Mouse (Mus musculus): ENCODE measurements around the gene Smim12. TPM values are rescaled to one million over a fixed set of nuclear protein-coding genes. Genes with fewer than 3 reads are reported as not detected.

Gene Smim12
- polyA plus RNA-seq (2015; fragmentation: Nextera tagmentation; extraction: Ambion mirVana): 51.0 and 53.7 TPM in 2 replicates

DNA sequence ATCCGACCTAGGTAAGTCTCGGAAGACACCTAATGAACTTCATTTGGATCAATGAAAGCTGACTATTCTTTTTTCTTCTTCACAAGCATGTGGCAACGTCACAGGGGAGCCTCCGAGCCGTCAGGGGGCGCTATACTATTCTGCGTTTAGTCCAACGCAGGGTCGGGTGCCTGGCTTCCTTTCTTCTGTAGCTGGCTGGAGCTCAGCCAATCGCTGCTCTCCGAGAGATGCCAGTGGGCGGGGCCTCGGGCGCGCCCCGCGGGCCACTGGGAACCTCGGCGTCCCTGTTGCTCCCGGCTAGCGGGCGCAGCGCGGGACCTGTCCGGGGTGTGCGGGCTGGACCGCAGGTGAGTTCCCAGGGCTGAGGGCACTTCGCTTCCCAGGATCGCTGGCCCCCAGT, at the start of gene Smim12:
Gene Smim12, plus strand, starts transcription at position 233 of the 400 bp plus-strand sequence.
- Histone ChIP-seq H3K36me3 (peaks cover 18% of the 10 kb centered on the region), H3K9me3 (no peaks in the 10 kb centered on the region), H3K27me3 (no peaks in the 10 kb centered on the region), H3K4me2 (replicated peaks) (peak within 1 kb of the TSS; percentile 92), H3K4me1 (peaks cover 13% of the 10 kb centered on the region), H3K9ac (peak within 1 kb of the TSS; percentile 97), H3K27ac (no peak within 1 kb of the TSS), H3K4me3 (peak within 1 kb of the TSS; percentile 97)
- ATAC-seq (ENCODE audit: low FRiP score, low read depth): peak; percentile 97
- under 1% methylated on average over 29 of the region's 29 CpGs for WGBS

DNA sequence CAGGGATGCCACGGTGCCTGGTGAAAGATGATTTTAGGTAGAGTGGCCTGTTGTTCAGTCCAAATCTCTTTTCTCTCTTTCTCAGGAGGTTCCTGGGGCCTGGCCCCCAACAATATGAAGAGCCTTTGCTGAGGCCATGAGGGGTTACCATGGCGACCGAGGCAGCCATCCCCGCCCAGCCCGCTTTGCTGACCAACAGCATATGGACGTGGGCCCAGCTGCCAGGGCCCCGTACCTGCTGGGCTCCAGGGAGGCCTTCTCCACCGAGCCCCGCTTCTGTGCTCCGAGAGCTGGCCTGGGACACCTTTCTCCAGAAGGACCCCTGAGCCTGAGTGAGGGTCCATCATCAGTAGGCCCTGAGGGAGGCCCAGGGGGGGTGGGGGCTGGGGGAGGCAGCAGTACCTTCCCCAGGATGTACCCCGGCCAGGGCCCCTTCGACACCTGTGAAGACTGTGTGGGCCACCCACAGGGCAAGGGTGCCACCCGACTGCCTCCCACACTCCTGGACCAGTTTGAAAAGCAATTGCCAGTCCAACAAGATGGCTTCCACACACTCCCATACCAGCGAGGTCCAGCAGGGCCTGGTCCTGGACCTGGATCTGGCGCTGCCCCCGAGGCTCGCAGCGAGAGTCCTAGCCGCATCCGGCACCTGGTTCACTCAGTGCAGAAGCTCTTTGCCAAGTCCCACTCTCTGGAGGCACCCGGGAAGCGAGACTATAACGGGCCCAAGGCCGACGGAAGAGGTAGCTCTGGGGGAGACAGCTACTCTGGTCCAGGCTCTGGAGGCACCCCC, 48.9 kb upstream of the Smim12 start:
- Histone ChIP-seq H3K36me3 (no peaks in the 10 kb centered on the region), H3K27ac (no peak overlapping the region), H3K4me3 (no peak overlapping the region), H3K27me3 (peaks cover 12% of the 10 kb centered on the region; the same call in 1 of the 2 replicates), H3K4me1 (0 out of 2 replicates have a peak, but pooled peaks cover 3% of the 10 kb centered on the region), H3K9me3 (no peaks in the 10 kb centered on the region), H3K4me2 (replicated peaks) (no peak overlapping the region), H3K9ac (no peak overlapping the region)
- 87% methylated on average over 25 of the region's 25 CpGs for WGBS
- no peak for ATAC-seq (ENCODE audit: low FRiP score, low read depth)

DNA sequence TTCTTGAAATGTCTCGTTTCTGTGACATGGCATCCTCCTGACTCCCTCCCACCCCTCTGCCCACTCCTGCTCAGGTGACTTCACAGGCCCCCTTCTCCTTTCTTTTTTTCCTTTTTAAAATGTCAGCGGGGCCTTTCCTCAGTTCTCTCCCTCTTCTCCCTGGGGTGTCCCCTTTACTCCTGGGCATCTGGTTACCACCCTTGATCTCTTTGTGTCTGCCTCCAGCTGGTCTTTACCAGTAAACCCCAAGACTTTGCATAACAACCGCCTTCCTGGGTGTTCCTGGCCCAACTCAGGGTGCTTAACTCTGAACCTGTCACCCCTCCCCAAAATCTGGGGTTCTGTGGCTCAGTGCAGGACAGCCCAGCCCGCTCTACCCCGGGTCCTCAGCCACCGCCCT, 45.0 kb upstream of the Smim12 start:
- ATAC-seq (ENCODE audit: low FRiP score, low read depth): no peak
- Histone ChIP-seq H3K4me3 (no peak overlapping the region), H3K9ac (no peak overlapping the region), H3K36me3 (no peaks in the 10 kb centered on the region), H3K27ac (no peak overlapping the region), H3K27me3 (peaks cover 12% of the 10 kb centered on the region; the same call in 1 of the 2 replicates), H3K4me1 (peaks cover 18% of the 10 kb centered on the region), H3K9me3 (no peaks in the 10 kb centered on the region), H3K4me2 (replicated peaks) (no peak overlapping the region)
- WGBS: 36% methylated on average over 6 of the region's 6 CpGs

DNA sequence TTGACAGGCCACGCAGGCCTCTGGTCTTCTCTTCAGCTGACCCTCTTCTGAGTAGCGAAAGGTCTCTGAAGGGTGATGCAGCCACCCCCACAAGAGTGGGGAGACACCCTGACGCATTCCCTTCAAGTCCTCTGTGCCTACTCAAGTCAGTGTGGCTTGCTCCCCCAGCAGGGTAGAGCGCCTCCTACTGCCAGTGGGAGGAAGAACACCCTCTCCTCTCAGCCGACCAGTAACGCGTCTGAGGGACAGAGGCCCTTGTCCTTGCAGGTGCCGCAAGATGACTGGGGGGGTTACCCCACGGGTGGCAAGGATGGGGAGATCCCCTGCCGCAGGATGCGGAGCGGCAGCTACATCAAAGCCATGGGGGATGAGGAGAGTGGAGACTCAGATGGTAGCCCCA, 44.2 kb upstream of the Smim12 start:
- no peak for ATAC-seq (ENCODE audit: low FRiP score, low read depth)

DNA sequence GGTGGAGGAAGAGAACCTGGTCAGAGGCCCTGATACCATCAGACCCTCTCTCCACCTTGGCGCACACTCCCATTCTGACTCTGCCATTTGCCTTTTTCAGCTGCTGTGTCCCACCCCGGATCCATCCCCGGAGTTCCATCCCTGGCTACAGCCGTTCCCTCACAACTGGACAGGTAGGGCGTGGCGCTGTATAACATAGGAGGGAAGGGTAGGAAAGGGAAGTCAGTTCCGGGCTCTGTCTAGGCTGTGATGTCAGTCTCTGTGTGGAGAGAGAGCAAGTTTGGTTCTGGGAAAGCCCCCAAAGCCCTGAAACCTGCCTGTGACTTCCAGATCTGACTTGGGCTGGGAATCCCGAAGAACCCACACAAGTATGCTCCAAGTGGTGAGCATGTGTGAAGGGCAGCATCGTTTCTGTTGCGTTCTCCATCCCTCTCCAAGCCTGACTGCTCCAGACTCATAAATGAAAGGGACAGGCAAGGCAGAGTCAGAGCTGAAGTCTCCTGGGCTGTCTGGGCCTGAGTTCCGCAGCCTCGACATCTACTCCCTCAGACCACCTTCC, 43.3 kb upstream of the Smim12 start:
- 83% methylated on average over 12 of the region's 12 CpGs for WGBS
- H3K4me2 ChIP-seq (replicated peaks): no peak overlapping the region

More for the DNA sequence above, 44.2 kb upstream of the Smim12 start:
- Histone ChIP-seq H3K4me2 (replicated peaks) (no peak overlapping the region), H3K4me1 (peaks cover 15% of the 10 kb centered on the region), H3K27me3 (peaks cover 12% of the 10 kb centered on the region; the same call in 1 of the 2 replicates), H3K9me3 (no peaks in the 10 kb centered on the region), H3K4me3 (no peak overlapping the region), H3K27ac (no peak overlapping the region), H3K9ac (no peak overlapping the region), H3K36me3 (no peaks in the 10 kb centered on the region)
- 65% methylated on average over 12 of the region's 12 CpGs for WGBS

DNA sequence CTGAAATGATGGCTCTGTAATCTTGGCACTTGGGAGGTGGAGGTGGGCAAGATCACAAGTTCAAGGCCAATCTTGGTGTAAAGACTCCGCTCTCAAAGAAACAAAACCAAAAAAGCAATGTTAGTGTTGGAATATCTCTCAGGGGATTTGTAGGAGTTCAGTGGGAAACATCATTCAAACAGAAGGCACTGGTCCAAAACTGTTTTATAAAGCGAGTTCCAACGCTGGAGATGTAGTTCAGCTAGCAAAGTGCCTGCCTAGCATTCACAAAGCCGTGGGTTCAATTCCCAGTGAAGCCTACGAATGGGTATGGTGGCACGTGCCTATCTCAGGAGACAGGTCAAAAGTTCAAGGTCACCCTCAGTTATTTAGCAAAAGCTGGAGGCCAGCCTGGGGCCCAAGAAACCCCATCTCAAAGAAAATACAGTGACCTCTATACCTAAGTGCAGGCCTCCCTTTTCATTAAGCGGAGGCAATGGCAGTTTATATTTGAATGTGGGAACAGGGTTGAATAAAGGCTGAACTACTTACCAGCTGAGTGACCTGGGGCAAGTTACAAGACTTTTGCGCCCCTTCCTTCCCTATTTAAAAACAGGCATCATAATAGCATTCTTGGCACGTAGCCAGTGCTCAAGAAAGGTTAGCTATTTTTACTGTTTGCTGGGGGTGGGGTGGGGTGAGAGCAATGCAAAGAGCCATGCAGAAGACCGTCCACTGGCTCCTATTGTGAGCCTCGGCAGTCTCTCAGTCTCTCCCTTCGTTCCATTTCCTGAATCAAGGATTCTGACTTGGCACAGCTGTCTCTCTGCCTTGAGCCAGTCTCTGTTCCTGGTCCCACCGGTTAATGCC, 42.6 kb upstream of the Smim12 start:
- Histone ChIP-seq H3K4me3 (no peak overlapping the region), H3K27ac (no peak overlapping the region), H3K4me2 (replicated peaks) (0 out of 2 replicates have a peak overlapping the region, but pooled peaks have one; percentile 12), H3K9me3 (no peaks in the 10 kb centered on the region), H3K9ac (no peak overlapping the region), H3K27me3 (peaks cover 12% of the 10 kb centered on the region; the same call in 1 of the 2 replicates), H3K36me3 (no peaks in the 10 kb centered on the region), H3K4me1 (peaks cover 15% of the 10 kb centered on the region)
- ATAC-seq (ENCODE audit: low FRiP score, low read depth): no peak
- WGBS: 59% methylated on average over 13 of the region's 13 CpGs

More for the DNA sequence above, 43.3 kb upstream of the Smim12 start:
- Histone ChIP-seq H3K9ac (no peak overlapping the region), H3K9me3 (no peaks in the 10 kb centered on the region), H3K4me1 (peaks cover 15% of the 10 kb centered on the region), H3K36me3 (no peaks in the 10 kb centered on the region), H3K27me3 (peaks cover 12% of the 10 kb centered on the region; the same call in 1 of the 2 replicates), H3K27ac (no peak overlapping the region), H3K4me3 (no peak overlapping the region)
- no peak for ATAC-seq (ENCODE audit: low FRiP score, low read depth)

DNA sequence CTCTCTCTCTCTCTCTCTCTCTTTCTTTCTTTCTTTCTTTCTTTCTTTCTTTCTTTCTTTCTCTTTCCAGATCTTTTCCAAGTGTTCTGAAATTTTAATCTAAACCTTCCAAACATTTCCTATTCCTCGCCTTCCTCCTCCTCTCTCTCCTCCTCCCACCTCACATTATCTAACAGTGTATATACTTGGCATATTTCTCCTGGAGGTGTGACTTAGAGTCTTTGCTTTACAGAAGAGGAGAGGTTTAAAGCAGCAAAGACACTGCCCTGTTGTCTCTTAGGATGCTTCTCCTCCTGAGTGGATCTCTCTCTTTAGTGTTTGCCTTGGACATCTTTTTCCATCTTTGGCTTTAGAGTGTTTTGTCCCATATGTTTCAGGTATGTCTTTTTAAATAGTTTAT, 40.5 kb upstream of the Smim12 start:
- Histone ChIP-seq H3K9me3 (no peaks in the 10 kb centered on the region), H3K9ac (no peak overlapping the region), H3K36me3 (no peaks in the 10 kb centered on the region), H3K4me1 (peaks cover 15% of the 10 kb centered on the region), H3K4me2 (replicated peaks) (no peak overlapping the region), H3K4me3 (no peak overlapping the region), H3K27me3 (peaks cover 8% of the 10 kb centered on the region; the same call in 1 of the 2 replicates), H3K27ac (no peak overlapping the region)
- WGBS: no CpG with 5 or more reads among the region's 1 CpGs
- ATAC-seq (ENCODE audit: low FRiP score, low read depth): no peak

DNA sequence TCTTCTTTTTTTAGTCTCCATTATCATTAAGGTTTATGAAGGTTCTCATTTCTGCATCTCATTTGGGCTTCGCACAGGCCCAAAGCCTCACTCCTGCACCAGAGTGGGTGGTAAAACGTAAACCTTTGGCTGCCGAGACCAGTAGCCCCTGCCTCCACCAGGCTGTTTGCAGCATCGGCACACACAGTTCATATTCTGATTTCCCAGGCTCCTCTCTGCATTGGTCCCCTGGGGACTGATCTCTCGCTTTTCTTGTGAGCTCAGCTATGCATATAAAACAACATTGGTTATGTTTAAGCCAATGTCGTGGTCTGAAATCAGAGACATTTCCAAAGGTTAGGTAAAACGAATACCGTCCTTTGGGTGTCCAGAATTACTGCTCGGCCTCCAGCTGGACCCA, 32.3 kb upstream of the Smim12 start:
- no peak for ATAC-seq (ENCODE audit: low FRiP score, low read depth)
- WGBS: 55% methylated on average over 9 of the region's 9 CpGs
- Histone ChIP-seq H3K4me3 (no peak overlapping the region), H3K4me1 (peaks cover 5% of the 10 kb centered on the region), H3K9ac (no peak overlapping the region), H3K9me3 (no peaks in the 10 kb centered on the region), H3K27me3 (peaks cover 40% of the 10 kb centered on the region), H3K36me3 (no peaks in the 10 kb centered on the region), H3K4me2 (replicated peaks) (no peak overlapping the region), H3K27ac (no peak overlapping the region)

DNA sequence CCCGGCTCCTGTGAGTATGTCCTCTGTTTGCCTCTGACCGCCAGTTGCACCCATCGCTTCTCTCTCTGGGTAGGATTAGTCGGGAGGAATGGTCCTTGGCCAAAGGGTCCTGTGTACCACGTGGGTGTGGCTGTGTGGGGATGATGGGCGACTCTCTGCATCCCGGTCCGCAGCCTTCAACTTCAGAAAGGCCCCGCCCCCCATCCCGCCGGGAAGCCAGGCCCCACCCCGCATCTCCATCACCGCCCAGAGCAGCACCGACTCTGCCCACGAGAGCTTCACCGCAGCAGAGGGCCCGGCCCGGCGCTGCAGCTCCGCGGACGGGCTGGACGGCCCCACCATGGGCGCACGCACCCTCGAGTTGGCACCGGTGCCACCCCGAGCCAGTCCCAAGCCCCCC, 29.1 kb upstream of the Smim12 start:
- H3K4me1 ChIP-seq: peaks cover 5% of the 10 kb centered on the region
- WGBS: 16% methylated on average over 28 of the region's 28 CpGs
- no peak for ATAC-seq (ENCODE audit: low FRiP score, low read depth)
- no peak overlapping the region for H3K27ac ChIP-seq
- H3K27me3 ChIP-seq: peaks cover 52% of the 10 kb centered on the region
- no peak overlapping the region for H3K4me3 ChIP-seq
- no peaks in the 10 kb centered on the region for H3K9me3 ChIP-seq
- H3K4me2 ChIP-seq (replicated peaks): peak overlapping the region; percentile 40
- H3K36me3 ChIP-seq: no peaks in the 10 kb centered on the region
- no peak overlapping the region for H3K9ac ChIP-seq

DNA sequence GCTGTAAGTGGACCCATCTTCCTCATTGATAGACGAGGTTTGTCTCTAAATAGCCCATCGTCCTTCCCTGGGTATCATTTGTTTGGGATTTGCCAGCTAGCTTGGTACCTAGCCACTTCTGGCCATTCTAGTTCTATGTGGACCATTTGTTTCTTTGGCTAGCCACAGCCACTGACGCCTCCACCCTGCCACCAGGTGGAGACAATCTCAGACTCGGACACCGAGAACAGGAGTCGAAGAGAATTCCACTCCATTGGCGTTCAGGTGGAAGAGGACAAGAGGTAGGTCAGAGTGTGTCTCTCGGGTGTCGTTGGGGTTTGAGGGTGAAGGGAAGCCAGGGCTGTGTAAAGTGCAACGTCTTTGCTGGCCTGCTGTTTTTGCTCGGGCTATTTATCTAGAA, 28.5 kb upstream of the Smim12 start:
- 49% methylated on average over 11 of the region's 11 CpGs for WGBS
- Histone ChIP-seq H3K9me3 (no peaks in the 10 kb centered on the region), H3K4me2 (replicated peaks) (no peak overlapping the region), H3K4me1 (peaks cover 5% of the 10 kb centered on the region), H3K4me3 (no peak overlapping the region), H3K27me3 (peaks cover 52% of the 10 kb centered on the region), H3K36me3 (no peaks in the 10 kb centered on the region), H3K27ac (no peak overlapping the region), H3K9ac (no peak overlapping the region)
- no peak for ATAC-seq (ENCODE audit: low FRiP score, low read depth)

DNA sequence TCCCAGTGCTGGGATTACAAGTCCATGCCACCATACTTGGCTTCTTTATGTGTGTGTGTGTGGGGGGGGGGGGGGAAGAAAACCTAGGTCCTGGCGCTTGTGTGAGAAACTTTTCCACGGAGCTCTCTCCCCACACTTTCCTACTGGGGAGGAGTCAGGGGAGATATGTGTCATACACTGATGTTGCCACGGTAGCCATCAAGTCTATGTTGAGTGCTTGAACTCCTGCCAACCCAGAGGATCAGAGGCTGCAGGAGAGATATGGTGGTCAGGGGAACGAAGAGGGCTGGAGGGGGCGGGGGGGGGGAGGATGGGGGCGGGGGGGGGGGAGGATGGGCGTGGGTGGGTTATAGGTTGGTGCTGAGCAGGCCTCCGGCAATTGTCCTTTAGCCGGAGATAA, 27.8 kb upstream of the Smim12 start:
- Histone ChIP-seq H3K27me3 (peaks cover 52% of the 10 kb centered on the region), H3K4me1 (peaks cover 5% of the 10 kb centered on the region)
- no peak for ATAC-seq (ENCODE audit: low FRiP score, low read depth)

DNA sequence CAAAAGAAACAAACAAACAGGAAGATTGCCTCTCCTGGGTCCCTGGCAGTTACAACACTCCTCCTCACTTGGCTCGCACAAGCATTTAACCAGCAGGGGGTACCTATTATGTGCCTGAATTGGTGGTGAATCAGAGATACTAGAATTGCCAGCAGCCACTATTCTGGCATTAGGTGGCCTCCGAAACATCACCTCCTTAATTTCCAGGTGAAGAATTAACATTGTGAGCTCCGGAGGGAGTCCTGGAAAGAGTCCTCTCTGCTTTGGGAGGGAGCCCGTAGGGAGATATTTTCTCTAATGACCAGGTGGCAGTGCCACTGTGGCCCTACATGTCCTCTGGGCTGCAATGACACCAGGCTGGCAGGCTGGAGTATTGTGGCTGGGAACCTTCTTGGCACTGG, 27.3 kb upstream of the Smim12 start:
- H3K27ac ChIP-seq: no peak overlapping the region
- no peak for ATAC-seq (ENCODE audit: low FRiP score, low read depth)
- 0 out of 2 replicates have a peak, but pooled peaks cover 4% of the 10 kb centered on the region for H3K9me3 ChIP-seq
- H3K9ac ChIP-seq: no peak overlapping the region
- peaks cover 52% of the 10 kb centered on the region for H3K27me3 ChIP-seq
- peaks cover 5% of the 10 kb centered on the region for H3K4me1 ChIP-seq
- H3K4me3 ChIP-seq: no peak overlapping the region
- no peak overlapping the region for H3K4me2 ChIP-seq (replicated peaks)
- H3K36me3 ChIP-seq: no peaks in the 10 kb centered on the region
- 67% methylated on average over 4 of the region's 4 CpGs for WGBS

More for the DNA sequence above, 27.8 kb upstream of the Smim12 start:
- H3K27ac ChIP-seq: no peak overlapping the region
- H3K9ac ChIP-seq: no peak overlapping the region
- H3K4me3 ChIP-seq: no peak overlapping the region
- no peak overlapping the region for H3K4me2 ChIP-seq (replicated peaks)
- WGBS: 70% methylated on average over 6 of the region's 9 CpGs
- H3K36me3 ChIP-seq: no peaks in the 10 kb centered on the region
- H3K9me3 ChIP-seq: 0 out of 2 replicates have a peak, but pooled peaks cover 4% of the 10 kb centered on the region

All from limb, embryonic 13.5 days (tissue).